Mouse (Mus musculus): ENCODE measurements around the gene Srsf1.

The Srsf1 gene

GRCm38 (mm10) chr11:88046944-88047794 lies at the start of gene Srsf1:
Gene Srsf1 (plus strand): TSS chr11:88047373.
- peak; percentile 99 for DNase-seq

DNA sequence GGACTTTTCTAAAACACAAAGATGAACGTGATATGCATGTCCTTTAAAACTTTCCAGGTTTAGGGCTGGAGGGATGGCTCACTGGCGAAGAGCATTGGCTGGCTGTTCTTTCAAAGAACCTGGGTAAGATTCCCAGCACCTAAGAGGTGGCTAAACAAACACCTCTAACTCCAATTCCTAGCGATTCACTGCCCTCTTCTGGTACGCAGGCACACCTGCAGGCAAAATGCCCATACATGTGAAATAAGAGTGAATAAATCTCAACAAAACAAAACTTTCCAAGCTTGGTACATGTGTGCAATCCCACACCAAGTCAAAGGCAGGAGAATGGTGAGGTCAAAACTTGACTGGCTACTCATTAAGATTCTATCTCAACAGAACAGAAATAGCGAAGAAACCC lies 47.4 kb upstream of the Srsf1 start:
- DNase-seq, result no peak

DNA sequence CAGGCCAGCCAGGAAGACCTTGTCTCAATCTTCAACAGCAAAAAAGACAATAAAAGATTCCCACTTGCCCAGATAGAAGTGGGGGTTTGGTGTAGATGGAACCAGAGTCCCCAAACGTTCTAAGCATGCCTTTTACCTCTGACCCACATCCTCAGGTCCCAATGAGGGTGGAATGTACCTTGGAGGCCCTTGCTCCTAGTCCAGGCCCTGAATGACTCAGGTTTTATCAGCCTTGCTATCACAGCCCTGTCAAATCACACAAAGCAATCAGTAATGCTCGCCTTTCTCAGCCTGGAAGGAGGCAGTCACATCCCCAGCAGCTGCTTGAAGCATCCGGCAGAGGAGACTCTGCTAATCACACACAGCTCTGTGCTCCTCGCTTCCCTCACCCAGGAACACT lies 44.4 kb upstream of the Srsf1 start:
- no peak for DNase-seq

GRCm38 (mm10) chr11:88004123-88004522 lies 43.0 kb upstream of the Srsf1 start:
- no peak for DNase-seq

GRCm38 (mm10) chr11:88008641-88009040 lies 38.5 kb upstream of the Srsf1 start:
- DNase-seq, result no peak

DNA sequence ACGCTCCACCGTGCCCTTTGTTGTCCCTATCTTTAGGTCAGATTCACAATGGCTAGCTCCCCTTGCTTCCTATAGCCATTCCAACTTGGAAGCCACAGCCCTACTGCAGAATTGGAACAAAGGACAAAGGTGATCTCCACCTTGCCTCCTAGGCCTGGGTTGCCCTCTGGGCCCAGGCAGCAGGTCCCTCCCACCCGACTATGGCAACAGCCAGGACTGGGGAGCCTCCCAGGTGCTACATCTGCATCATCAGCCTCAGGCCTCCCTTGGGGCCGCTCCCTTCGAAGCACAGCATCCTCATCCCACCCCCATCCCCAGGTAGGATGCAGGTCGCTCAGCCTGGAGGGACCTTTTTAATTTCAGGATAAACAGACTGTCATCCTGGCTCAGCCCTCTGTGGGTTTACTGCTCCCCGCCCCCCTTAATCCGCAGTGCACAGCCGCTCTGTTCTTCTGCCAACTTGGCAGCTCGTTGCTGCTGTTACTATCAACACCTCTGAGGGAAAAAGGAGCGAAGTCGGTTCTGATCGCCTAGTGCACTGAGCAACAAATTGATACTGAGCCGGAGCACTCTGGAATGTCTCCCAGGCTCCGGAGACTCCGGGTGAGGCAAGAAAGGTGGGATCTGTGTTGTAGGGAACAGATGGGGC lies 37.5 kb upstream of the Srsf1 start:
- DNase-seq, result peak; percentile 13 to 30

DNA sequence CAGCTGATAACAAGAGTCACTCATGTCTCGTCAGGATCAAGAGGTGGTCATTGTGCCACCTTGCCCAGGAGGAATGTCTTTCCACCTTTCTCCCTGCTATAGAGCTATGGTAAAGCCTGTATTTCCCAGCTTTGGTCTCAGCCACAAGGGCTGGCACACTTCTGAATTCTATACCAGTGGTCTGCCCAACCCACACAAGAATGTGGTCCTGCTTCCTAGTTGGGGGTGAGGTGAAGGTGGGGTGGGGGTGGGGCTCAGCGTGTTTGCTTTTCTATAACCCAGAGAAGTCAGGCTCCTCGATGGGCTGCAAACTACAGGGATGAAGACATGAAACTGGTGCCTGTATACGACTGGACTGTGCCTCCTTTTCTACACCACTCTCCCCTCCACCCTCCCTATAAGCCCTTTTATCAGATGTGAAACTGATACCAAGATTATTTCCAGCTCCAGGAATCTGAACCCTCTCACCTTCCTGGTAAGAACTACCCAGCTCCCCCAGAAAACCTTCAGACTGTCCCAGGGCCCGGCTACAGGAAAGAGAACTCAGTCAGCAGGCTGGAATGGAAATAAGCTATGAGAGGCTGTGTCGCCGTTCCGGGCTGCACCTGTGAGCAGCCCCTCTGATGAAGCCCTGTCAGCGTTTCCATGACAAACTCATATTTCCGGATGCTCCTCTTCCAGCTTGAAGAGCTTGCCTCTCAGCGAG lies 35.8 kb upstream of the Srsf1 start:
- DNase-seq, result no peak

GRCm38 (mm10) chr11:88011914-88012419 lies 35.2 kb upstream of the Srsf1 start:
- no peak for DNase-seq

- no peak for DNase-seq
Measured at GRCm38 (mm10) chr11:88012621-88013244, 34.4 kb upstream of the Srsf1 start.

GRCm38 (mm10) chr11:88013632-88014031 lies 33.5 kb upstream of the Srsf1 start:
- DNase-seq, result no peak

DNA sequence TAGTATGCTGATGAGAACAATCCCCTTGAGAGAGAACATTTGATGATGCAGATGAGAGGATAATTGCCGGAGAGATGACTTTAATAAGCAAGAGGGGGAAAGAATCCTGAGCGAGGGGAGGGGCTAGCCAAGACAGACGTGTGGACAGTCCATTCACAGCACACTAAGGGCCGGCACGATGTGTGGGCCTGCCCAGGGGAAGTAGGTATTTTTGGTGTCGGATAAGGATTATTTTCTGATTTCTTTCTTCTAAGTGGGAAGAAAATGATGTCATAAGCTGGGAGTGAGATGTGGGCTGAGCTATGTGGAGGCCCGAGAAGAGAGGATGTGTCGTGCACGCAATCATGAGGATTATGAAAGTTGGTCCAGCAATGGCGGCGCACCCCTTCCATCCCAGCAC lies 32.0 kb upstream of the Srsf1 start:
- no peak for DNase-seq

- DNase-seq, result no peak
Measured at GRCm38 (mm10) chr11:88015795-88016194, 31.4 kb upstream of the Srsf1 start.

GRCm38 (mm10) chr11:88023933-88024332 lies 23.2 kb upstream of the Srsf1 start:
- DNase-seq, result no peak

DNA sequence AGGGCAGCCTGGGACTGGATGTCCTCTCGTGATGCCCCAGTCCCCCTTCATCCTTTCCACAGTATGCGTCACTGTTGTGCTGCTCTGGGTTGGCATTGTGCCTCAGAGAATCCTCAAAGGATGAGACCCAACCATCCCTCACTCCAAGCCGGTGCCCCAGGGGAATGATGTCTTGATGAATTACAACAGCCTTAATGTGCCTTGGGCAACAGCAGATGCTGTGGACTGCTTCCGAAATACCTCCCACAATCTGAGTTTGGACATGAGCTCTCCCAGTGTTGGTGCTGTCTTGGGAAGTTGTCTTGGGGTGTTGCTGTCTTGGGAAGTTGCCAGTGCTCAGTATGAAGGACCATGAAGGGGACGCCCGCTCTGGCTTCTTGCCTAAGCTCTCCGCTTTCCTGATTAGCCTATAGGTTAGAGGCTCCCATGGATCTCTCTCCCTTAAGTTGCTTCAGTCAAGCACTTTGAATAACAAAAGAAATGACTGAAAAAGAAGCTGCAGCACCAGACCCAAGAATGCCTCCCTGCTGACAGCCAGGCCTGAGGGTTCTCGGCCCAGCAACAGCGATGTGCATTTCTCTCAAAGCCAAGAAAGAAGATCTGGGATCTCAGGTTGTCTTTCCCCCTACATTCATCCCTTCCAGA lies 19.7 kb upstream of the Srsf1 start:
- DNase-seq, result no peak

DNA sequence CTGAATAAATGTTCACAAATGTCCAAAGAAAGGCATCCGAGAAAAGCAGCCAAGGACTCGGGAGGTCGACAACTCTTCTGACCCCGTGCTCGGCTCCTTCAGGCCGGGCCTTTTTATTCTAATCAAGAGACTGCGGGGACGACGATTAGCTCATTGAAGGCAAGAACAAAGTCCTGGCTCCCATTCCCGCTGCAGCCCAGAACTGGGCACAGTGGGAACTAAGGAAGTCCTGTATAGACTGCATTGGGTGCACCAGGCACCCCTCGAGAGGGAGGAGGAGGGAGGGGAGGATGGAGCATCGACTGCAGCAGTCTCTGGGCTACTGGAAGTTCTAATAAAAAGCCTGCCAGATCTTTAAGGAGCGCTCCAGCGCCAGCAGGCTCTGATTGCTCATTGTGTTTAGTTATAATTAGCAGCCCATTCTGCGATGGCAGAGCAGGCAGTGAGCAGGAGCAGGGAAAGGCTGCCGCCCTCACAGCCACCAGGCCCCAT lies 18.9 kb upstream of the Srsf1 start:
- DNase-seq, result no peak

DNA sequence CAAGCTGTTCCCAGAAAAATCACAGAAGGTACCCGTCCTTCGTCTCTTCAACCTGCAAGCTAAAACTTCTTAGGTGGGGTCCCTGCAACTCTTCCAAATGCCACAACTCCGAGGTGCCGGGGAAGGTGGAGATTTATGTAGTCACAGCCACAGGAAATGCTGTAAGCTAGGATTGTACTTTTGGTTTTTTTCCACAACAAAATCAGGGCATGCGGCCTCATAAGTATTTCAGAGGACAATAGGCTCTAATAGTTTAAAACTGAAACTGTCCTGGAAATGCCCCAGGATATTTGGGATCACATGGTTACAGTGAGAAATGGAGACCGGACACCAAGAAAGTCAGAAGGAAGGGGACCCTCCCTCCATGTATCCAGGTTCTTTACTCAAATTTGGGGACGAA lies 17.0 kb upstream of the Srsf1 start:
- peak; percentile 34 to 65 for DNase-seq

GRCm38 (mm10) chr11:88030836-88031235 lies 16.3 kb upstream of the Srsf1 start:
- no peak for DNase-seq

DNA sequence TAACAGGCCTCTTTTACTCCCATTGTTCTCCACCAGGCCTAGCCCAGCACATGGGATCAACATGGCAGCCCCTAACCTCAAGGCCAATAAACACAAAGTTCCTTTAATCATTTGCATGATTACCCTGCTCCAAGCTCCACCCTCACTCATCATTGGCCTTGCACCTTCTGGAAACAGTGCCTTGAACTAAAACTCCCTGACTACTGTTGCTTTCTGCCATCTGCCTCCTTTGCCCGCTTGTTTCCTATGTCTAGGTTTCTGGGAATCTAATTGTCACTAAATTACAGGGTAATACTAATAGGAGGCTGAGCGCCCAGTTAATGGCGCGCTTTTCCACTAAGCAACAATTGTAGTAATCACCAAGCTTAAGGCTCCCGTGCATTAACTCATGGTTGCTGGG lies 15.4 kb upstream of the Srsf1 start:
- no peak for DNase-seq

- DNase-seq, result no peak
Measured at GRCm38 (mm10) chr11:88035970-88036369, 11.2 kb upstream of the Srsf1 start.

GRCm38 (mm10) chr11:88036761-88037251 lies 10.4 kb upstream of the Srsf1 start:
- DNase-seq, result no peak

DNA sequence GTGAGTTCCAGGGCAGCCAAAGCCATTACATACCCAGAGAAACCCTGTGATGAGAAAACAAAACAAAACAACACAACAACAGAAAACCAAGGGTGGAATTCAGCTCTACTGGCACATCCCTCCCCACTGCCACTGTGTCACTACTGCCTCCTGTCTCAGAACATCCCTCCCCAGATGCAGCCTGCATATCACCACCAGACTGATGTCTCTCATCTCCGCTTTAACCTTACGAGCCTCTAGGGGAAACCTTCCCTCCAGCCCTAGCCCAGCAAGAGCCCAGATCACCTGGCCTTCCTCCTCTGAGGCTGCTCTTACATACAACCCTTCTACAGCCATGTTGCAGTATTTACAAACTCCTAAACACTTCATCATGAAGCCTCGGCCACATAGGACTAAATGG lies 9.8 kb upstream of the Srsf1 start:
- DNase-seq, result no peak

DNA sequence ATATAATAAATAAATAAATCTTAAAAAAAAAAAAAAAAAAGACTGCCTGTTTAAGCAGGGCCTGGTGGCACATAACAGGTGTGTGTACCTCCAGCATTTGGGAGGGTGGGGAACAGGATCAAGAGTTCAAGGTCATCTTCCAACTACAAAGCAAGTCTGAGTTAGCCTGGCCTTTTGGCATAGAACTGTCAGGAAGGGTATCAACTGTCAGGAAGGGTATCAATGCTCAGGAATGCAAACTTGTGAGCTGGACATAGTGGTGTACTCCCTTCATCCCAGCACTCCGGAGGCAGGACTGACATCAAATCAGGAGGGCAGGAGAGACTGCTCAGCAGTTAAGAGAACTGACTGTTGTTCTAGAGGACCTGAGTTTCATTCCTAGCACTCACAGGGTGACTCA lies 8.1 kb upstream of the Srsf1 start:
- DNase-seq, result no peak
